Mouse (Mus musculus) bone marrow, adult 2 months (tissue): ENCODE measurements around the gene Akap2.

Experiments
- CTCF ChIP-seq: fragments of 200-500 bp; IDR thresholded peaks from 2 replicates; pipeline ENCODE4 v1.5.1; 2011; ENCODE audit warnings: low read length, control low read depth; ENCODE audit not compliant: control insufficient read depth, insufficient read depth
- POLR2A ChIP-seq: fragments of 200-500 bp; IDR thresholded peaks from 2 replicates; pipeline ENCODE4 v1.6.1; 2011; ENCODE audit warnings: low read depth, mild to moderate bottlenecking, control low read depth, low read length, borderline replicate concordance; ENCODE audit not compliant: control insufficient read depth

- TF ChIP-seq CTCF (no peak), POLR2A (no peak)
Observed at GRCm38 (mm10) chr4:57764926-57765325, 47.5 kb downstream of the Akap2 start.
